Mouse (Mus musculus) Patski (cell line): ENCODE results near the gene Rassf5. TPM values are rescaled to one million over a fixed set of nuclear protein-coding genes. Genes with fewer than 3 reads are reported as not detected.

Experiments
- ATAC-seq: fragments of 100-300 bp; one replicate; pipeline ENCODE4 v1.8.0; 2021
- CTCF ChIA-PET: fragments of 350-600 bp; sonication (Branson Sonifier 250); formaldehyde crosslinking; loops from one replicate; lab custom pipeline; 2022; ENCODE audit warnings: inconsistent platforms; lab: Charles Lee
- POLR2A ChIA-PET: fragments of 350-600 bp; sonication (Branson Sonifier 250); formaldehyde crosslinking; loops from one replicate; lab custom pipeline; 2022; ENCODE audit warnings: antibody characterized with exemption, inconsistent platforms; lab: Charles Lee
- DNase-seq: peaks from one replicate; pipeline ENCODE4 v3.0.0-alpha.2; 2011; ENCODE audit warnings: low read depth, low spot score
- H3K27me3 ChIP-seq: fragments of 371-371 bp; one replicate; pipeline ENCODE4 v1.5.1; 2021
- CTCF ChIP-seq: fragments of 100-300 bp; IDR thresholded peaks from one replicate; pipeline ENCODE4 v1.5.1; 2021
- in situ Hi-C: fragments of 300-500 bp; cut with MboI; formaldehyde crosslinking; loops from 3 replicates; pipeline ENCODE4 v1.11.1; 2018; ENCODE audit warnings: low pct_unique_long_range_greater_than_20kb, mixed read lengths
- polyA plus RNA-seq: library from polyadenylated mRNA; unstranded; gene quantifications from one replicate; pipeline ENCODE4 v1.2.3, GENCODE M21; 2021

Gene Rassf5
- polyA plus RNA-seq, 1 experiment from 2014 or later: 9.5 TPM

- TF ChIP-seq CTCF: no peak
- no peak for DNase-seq
- H3K27me3 ChIP-seq: no peaks in the 10 kb centered on the region
- POLR2A ChIA-PET: no interaction called here
- in situ Hi-C loops: no loop called here
- CTCF ChIA-PET: no interaction called here
- no peak for ATAC-seq
Measured at GRCm38 (mm10) chr1:131200588-131200987, 44.5 kb downstream of the Rassf5 start.

GRCm38 (mm10) chr1:131199976-131200375 lies 45.1 kb downstream of the Rassf5 start:
- DNase-seq: no peak
- in situ Hi-C loops: no loop called here
- POLR2A ChIA-PET: no interaction called here
- CTCF ChIA-PET: no interaction called here
- H3K27me3 ChIP-seq: no peaks in the 10 kb centered on the region
- no peak for TF ChIP-seq CTCF
- no peak for ATAC-seq

GRCm38 (mm10) chr1:131199118-131199821 lies 45.8 kb downstream of the Rassf5 start:
- ChIA-PET POLR2A (no interaction called here), CTCF (interaction anchor here (0.7 to 2.4 kb wide), 3 partner anchors 8 to 47 kb away, joined by 3 to 8 read pairs (median 4); no protein-coding TSS in a partner anchor)
- DNase-seq (no peak), ATAC-seq (no peak)
- in situ Hi-C loops: no loop called here
- no peaks in the 10 kb centered on the region for H3K27me3 ChIP-seq
- no peak for TF ChIP-seq CTCF

- no peak for TF ChIP-seq CTCF
- in situ Hi-C loops: no loop called here
- ChIA-PET POLR2A (no interaction called here), CTCF (interaction anchor here (0.7 to 2.4 kb wide), 3 partner anchors 9 to 48 kb away, joined by 3 to 8 read pairs (median 4); no protein-coding TSS in a partner anchor)
- H3K27me3 ChIP-seq: no peaks in the 10 kb centered on the region
- ATAC-seq (no peak), DNase-seq (no peak)
Measured at GRCm38 (mm10) chr1:131198417-131198960, 46.6 kb downstream of the Rassf5 start.

GRCm38 (mm10) chr1:131196107-131196506 lies 49.0 kb downstream of the Rassf5 start:
- CTCF ChIA-PET: no interaction called here
- POLR2A ChIA-PET: no interaction called here
- DNase-seq (no peak), ATAC-seq (no peak)
- no peaks in the 10 kb centered on the region for H3K27me3 ChIP-seq
- no peak for TF ChIP-seq CTCF
- in situ Hi-C loops: no loop called here

GRCm38 (mm10) chr1:131195653-131196052 lies 49.4 kb downstream of the Rassf5 start:
- no peak for TF ChIP-seq CTCF
- in situ Hi-C loops: no loop called here
- DNase-seq: no peak
- ATAC-seq: no peak
- POLR2A ChIA-PET: no interaction called here
- H3K27me3 ChIP-seq: no peaks in the 10 kb centered on the region
- CTCF ChIA-PET: no interaction called here

- no peak for ATAC-seq
- TF ChIP-seq CTCF: no peak
- in situ Hi-C loops: no loop called here
- no peaks in the 10 kb centered on the region for H3K27me3 ChIP-seq
- DNase-seq: no peak
- POLR2A ChIA-PET: no interaction called here
- CTCF ChIA-PET: interaction anchor here (1.1 to 2.1 kb wide), 6 partner anchors 12 to 67 kb away, joined by 3 to 13 read pairs (median 4); no protein-coding TSS in a partner anchor
Measured at GRCm38 (mm10) chr1:131193746-131194145, 51.3 kb downstream of the Rassf5 start.

- ChIA-PET POLR2A (interaction anchor here (0.6 kb wide), 1 partner anchor 54 kb away, joined by 3 read pairs; no protein-coding TSS in a partner anchor), CTCF (interaction anchor here (1.3 kb wide), 1 partner anchor 58 kb away, joined by 4 read pairs; no protein-coding TSS in a partner anchor)
- H3K27me3 ChIP-seq: no peaks in the 10 kb centered on the region
- ATAC-seq (no peak), DNase-seq (no peak)
- in situ Hi-C loops: no loop called here
- TF ChIP-seq CTCF: no peak
Measured at GRCm38 (mm10) chr1:131188655-131189054, 56.4 kb downstream of the Rassf5 start.

- TF ChIP-seq CTCF: no peak
- ChIA-PET POLR2A (interaction anchor here (0.6 kb wide), 1 partner anchor 55 kb away, joined by 3 read pairs; no protein-coding TSS in a partner anchor), CTCF (interaction anchor here (1.3 kb wide), 1 partner anchor 58 kb away, joined by 4 read pairs; no protein-coding TSS in a partner anchor)
- no peaks in the 10 kb centered on the region for H3K27me3 ChIP-seq
- DNase-seq (no peak), ATAC-seq (no peak)
- in situ Hi-C loops: no loop called here
Measured at GRCm38 (mm10) chr1:131187856-131188255, 57.2 kb downstream of the Rassf5 start.

GRCm38 (mm10) chr1:131186995-131187394 lies 58.1 kb downstream of the Rassf5 start:
- ChIA-PET POLR2A (no interaction called here), CTCF (interaction anchor here (1.2 to 6.2 kb wide), 2 partner anchors 58 to 74 kb away, joined by 4 to 79 read pairs; partner anchors contain the start of gene Rassf5)
- no peak for TF ChIP-seq CTCF
- H3K27me3 ChIP-seq: no peaks in the 10 kb centered on the region
- DNase-seq: no peak
- ATAC-seq: no peak
- in situ Hi-C loops: no loop called here
